Mouse (Mus musculus) urinary bladder, adult 2 months (tissue): ENCODE measurements around the gene AU018091. TPM values are rescaled to one million over a fixed set of nuclear protein-coding genes. Genes with fewer than 3 reads are reported as not detected.
"Not testable (repeated sequence)": the region's sequence is repeated elsewhere in the genome, so short reads cannot be mapped to it uniquely, and the experiment has no call there.

Source experiments
- DNase-seq: peaks from one replicate; pipeline ENCODE4 v3.0.0; 2022; ENCODE audit warnings: low spot score
- polyA plus RNA-seq: library from polyadenylated mRNA; depleted of rRNA; stranded (reverse); fragments of >200 nt; gene quantifications from 2 replicates; pipeline ENCODE4 v1.2.3, GENCODE M21; 2012; rRNA removed

The AU018091 gene
- 0.01 and 0.03 TPM in 2 replicates for polyA plus RNA-seq

DNA sequence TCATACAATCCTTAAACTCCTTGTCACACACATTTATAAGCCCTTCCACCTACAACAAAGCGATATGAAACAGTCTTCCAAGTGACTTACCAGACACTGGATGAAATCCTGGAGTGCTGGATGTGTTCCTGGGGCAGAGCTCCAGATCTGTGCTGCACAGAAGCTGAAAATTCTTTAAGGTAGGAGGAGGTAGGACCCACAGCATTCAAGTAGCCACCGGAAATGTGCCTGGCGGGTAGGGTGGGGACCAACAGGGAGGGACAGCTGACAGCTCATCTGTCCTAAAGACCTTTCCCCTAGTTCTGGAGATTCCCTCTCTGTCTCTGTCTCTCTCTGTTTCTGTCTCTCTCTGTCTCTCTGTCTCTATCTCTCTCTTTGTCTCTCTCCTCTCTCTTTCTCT is at the start of gene AU018091:
Gene AU018091 (minus strand): TSS at position 279 of the 400 bp plus-strand sequence.
- DNase-seq, result no peak

DNA sequence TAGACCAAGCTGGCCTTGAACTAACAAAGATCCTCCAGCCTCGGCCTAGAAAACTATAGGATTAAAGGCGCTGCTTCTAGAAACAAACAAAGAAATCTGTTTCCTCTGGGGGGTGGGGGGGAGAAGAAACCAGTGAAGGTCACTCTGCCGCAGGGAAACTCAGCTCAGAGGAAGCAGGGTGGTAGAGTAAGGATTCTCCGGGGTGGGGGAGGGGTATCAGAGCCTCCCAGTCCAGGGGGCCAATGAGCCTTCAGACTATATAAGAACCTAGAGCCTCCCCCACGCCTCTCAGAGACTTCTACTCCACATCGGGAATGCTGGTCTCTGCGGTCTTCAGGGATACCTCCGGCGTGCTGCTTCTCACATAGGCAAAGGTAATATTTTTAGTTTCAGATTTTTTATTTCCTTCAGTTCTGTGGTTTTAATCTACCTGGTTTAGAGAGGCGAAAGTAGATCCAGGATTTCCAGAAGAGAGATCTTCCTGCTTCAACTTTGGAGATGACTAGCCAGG is 48.6 kb upstream of the AU018091 start:
- no peak for DNase-seq

DNA sequence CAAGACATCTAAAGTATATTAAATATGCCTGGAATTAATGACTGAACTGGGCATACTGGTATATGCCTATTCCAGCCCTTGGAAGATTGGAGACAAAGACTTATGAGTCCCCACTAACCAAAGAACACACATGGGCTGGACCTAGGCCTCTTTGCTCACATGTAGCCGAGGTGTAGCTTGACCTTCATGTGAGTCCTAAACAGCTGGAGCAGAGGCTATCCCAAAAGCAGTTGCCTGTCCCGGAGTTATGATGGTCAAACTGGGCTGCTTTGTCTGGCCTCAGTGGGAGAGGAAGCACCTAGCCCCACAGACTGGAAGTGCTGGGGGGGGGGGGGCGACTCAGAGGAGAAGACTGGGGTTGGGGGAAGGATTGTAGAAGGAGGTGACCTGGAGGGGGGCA is 47.3 kb upstream of the AU018091 start:
- DNase-seq, result no peak

DNA sequence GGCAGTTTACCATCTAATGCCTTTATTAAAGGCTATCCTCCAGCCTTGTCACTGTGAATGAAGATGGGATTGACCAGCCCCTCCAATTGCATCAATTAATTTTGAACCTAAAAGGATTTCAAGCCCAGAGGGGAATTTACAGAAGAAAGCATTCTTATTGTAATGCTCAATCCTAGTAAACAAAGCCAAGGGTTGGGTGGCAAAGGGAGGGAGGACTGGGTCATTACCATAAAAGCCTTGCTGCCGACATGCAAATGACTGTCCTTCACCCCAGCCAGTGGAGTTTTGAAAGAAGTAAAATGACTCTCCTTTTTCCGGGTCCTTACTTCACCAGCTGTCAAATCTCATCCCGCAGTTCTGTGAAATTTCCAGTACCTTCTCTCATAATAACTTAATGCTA is 44.6 kb upstream of the AU018091 start:
- no peak for DNase-seq

DNA sequence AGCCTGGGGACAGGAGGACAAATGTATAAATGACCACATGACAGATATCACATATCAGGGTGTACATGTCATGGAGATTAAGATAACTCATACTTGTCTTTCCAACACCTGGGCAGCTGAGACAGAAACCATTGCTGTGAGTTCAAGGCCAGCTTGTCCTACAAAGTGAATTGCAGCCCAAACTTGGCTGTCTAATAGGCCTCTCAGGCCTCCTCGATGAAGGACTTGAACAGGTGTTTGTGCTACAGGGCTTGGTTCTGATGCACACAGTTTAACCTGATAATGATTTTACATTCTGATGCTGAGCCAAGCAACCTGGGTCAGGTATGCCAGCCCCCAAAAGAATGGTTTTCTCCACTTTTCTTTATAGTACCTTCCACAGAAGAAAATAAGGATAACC is 44.2 kb upstream of the AU018091 start:
- no peak for DNase-seq

DNA sequence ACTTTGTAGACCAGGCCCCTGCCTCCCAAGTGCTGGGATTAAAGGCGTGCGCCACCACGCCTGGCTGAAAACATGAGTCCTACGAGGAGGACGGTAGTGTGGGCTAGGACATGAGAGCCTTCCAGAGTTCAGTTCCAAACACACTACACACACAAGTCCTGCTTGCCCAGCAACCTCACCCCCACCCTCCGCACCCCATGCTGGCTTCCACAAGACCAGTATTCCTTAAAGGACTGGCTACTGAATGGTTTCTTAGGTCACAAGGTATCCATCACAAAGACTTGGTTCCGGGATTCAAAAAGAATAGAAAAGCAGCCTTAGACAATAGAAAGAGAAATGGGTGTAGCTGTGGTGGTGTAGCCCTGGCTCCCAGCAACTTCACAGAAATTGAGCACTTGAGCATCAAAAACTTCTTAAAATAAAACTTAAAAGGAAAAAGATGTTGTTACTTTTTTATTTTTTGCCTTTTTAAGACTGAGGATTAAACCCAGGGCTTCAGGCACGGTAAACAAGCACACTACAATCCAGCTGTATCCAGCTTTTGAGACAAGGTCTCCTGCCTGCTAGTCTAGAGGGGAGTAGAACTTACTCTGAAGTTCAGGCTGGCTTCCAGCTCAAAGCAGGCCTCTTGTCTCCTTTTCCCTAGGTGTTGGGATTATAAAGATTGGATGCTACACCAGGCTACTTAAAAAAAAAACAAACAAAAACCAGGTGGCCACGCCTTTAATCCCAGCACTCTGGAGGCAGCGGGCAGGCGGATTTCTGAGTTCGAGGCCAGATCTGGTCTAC is 43.2 kb upstream of the AU018091 start:
- no peak for DNase-seq

DNA sequence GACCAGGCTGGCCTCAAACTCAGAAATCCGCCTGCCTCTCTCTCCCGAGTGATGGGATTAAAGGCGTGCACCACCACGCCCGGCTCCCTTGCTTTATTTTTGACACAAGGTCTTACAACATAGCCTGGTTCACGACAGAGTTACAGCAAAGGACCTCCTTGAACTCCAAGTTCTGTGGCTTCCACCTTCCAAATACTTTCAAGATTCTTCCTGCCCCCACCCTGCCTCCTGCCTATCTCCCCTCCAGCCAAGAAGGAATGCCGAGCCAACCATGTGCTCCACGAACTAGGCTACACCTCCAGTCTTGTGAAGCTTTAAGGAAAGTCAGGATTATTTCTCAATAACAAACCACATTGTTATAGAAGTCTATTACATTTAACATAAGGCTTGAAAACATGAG is 42.5 kb upstream of the AU018091 start:
- no peak for DNase-seq

DNA sequence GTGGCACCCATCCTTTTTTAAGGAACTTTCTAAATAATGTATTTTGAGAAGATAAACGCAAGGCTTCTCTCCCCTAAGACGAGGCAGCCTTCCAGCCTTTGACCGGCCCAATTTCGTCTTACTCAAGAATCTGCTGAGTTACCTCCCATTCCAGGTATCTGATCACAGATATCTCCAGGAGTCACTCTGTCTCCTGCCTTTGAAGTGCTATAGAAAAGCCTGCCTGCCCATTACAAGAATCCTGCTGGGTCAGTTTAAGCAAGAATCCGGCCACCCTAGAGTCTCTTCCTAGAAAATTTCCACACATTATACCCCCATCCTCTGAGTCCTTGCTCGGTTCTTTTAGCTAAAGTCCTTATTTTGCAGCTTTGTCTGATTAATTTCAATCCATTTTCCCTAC is 41.6 kb upstream of the AU018091 start:
- DNase-seq, result no peak

DNA sequence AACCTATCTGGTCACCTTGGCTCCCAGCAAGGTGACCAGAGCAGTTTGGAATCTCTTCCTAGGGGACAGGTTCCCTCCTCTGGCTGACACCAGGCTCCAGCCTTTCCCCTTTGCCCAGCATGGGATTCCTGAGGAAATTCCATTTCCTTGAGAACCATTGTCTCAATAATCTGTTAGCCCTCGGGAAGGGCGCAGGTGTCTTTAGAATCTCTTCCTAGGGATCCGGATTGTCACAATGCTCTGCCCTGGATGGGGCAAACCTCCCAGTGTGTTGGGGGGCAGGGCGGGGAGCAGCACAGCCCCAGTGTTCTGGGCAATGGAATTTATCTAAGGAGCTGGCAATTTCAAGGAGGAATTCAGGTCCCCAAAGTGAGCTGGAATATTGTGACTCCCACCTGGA is 37.5 kb upstream of the AU018091 start:
- no peak for DNase-seq

DNA sequence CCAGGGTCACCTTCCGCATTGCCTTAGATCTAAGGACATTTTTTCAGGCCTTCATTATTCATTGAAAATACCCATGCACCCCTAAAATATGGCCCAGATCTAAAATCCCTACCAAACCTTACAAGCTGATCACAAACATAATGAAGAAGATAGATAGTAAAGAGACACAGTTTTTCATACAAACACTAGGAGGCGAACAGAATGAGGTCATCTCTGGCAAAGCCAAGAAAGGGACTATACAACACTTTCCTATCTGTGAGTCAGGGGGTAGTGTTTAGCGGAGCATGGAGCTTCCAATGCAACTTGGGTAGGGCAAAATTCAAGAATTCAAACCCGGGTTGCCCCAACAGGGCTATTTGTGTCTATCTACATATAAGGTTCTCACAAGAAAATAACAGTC is 35.6 kb upstream of the AU018091 start:
- DNase-seq, result no peak

DNA sequence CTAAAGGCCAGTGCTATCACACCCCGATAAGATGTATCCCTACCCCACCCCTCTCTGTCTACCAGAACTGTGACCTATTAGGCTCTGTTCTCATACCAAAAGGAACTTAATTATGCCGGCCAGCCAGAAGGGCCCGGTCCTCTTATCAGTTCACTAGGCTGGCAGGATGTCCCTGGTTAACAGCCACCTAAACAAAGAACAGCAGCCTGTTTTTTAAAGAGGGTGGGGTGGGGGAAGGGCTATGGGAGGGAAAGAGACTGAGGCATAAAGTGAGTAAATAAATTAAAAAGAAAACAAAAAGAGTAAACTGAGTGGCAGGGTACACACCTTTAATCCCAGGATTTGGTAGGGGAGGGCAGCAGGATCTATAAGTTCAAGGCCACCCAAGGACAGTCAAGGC is 34.9 kb upstream of the AU018091 start:
- DNase-seq, result no peak

DNA sequence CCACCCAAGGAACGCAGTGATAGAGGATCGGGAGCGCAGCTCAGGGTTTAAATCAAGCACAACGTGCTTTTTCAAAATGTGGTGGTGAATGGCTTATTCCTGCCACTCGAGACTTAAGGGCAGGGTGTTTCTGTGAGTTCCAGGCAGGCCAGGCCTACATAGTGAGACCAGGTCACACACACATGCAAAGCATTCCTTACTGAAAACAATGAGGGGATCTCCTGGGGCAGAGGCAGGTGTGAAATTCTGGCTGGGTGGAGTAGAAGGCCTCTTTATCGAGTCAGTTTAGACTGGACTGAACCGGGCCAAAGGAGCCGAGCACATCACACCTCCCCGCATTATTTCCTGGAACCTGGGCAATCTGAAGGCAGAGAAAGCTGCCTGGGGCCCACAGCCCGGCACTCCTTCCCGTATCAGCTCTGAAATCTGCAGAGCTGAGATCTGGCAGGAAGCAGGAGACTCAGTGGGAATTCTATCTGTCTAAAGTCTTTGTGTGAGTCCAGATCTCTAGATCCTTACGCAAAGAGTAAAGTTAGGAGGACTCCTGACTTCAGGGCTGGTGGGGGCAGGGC is 32.2 kb upstream of the AU018091 start:
- DNase-seq, result no peak

DNA sequence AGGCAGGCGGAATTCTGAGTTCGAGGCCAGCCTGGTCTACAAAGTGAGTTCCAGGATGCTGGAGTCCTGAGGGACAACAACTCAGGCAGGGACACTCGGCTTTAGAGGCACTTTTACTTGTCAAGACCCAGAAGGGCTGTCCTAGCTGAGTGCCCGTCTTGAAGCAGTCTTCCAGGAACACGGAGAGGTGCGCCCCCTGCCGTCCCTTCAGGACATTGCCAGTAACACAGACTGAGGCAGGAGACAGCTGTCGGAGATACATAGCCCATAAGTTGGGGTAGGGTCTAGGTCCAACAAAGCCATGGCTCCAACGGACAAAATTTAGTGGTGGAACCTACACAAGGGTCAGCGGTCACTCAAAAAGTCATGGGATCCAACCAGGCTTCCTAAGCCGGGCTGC is 29.9 kb upstream of the AU018091 start:
- DNase-seq, result no peak

DNA sequence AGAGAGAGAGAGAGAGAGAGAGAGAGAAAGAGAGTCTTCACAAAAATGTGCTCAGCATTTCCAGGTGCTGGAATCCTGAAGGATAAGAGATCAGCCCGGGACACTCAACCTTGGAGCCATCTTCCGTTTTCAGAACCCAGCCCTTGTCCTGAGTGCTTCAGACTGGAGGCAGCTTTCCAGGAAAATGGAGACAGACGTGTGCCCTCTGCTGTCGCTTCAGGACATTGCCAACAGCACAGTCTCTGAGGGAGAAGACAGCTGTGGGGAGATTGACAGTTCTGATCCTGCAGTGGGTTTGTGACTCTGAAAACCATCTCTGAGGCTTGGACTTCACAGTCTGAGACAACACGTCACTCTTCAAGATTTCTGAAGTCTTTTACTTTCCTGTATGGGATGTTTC is 26.8 kb upstream of the AU018091 start:
- DNase-seq, result no peak

DNA sequence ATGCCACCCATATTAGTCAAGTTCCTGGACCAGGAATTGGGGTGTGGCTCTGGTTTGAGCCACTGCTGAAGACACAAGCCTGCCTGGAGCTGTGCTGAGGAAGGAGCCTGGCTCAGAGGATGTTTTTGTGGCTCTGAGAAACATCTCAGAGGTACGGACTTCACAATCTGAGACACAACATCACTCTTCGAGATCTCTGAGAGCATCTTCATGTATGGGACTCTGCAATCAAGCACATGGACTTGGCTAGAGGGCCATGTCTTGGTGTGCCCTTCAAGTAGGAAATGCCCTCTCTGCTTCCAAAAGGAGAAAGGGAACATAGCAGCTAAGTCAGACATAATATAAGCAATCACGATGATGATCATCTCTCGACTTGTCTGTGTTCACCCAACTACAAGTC is 25.5 kb upstream of the AU018091 start:
- no peak for DNase-seq

DNA sequence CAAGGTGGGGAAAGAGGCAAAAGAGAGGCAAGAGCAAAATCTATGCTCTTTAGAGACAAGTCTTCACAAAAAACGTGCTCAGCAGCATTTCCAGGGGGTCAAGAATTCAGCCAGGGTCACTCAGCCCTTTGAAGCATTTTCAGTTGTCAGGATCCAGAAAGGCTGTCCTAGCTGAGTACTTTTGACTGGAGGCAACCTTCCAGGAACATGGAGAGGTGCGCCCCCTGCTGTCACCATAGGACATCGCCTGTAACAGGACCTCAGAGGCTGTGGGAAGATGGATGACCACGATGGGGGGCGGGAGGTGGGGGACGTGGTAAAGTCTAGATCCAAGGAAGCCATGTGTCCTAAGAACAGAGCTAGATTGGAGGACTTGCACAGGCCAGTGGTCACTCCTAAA is 24.9 kb upstream of the AU018091 start:
- no peak for DNase-seq

DNA sequence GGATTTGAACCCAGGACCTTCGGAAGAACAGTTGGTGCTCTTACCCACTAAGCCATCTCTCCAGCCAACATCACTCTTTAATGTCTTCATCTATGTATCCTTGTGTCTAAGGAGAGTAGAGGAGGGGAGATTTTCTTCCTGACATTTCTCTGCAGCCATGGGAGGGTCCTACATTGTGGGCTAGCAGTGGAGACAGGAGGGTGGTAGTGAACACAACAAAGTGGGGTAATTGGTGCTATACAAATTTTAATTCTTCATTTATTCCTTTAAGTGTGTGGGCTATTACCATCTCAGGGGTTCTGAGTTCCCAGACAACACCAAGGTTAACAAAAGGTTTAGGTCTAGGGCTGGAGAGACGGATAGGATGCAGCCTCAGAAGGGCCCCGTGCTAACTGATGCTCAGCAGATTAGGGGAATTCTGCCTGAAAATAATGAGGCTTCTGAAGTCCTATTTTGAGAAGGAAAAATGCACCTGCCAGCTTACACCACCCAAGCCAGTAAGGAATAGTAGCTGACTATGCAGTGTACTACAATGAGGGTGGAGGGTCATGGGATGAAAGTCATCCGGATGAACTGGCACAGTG is 24.1 kb upstream of the AU018091 start:
- DNase-seq, result no peak

DNA sequence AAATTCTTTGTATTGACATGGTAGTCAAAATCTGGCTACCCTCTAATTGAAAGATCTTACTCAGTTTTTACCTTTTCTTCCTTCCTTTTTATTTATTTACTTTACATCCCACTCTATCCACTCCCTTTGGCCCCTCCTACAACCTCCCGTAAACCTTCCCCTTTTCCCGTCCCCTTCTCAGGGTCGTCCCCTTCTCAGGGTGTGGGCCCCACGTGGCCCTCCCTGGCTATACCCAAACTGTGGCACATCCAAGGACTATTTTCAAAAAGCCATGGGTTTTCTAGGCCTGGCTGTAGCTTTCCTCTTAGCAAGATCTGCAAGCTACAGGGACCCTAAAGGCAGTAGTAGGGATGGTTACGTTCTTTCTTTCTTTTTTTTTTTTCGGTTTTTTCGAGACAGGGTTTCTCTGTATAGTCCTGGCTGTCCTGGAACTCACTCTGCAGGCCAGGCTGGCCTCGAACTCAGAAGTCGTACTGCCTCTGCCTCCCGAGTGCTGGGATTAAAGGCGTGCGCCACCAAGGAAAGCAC is 23.0 kb upstream of the AU018091 start:
- DNase-seq, result no peak

DNA sequence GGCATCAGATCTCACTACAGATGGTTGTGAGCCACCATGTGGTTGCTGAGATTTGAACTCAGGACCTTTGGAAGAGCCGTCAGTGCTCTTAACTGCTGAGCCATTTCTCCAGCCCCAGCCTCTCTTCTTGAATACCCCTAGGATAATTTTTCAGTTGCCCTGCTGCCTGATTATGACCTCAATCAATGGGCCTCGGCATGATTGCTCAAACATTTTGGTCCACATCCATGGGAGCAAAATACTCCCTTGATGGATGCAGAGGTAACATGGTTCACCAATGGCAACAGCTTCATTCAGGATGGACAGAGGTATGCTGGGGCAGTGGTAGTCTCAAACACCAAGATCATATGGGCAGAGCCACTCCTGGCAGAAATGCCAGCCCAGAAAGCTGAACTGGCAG is 17.7 kb upstream of the AU018091 start:
- DNase-seq, result not testable (repeated sequence)

DNA sequence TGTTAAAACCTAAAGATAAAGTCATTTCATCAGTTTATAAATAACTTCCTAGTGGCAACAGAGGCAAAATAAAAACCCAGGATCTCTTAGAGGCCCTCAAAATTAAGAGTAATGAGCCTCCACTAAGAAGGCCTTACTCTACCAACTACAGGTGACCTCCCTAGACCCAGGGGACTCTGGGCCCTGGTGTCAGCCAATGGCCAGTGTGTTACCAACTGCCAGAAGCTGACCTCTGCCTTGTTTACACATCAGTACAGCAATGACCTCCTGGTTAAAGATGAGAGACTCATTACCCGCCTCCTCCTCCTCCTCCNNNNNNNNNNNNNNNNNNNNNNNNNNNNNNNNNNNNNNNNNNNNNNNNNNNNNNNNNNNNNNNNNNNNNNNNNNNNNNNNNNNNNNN is 17.1 kb upstream of the AU018091 start:
- no peak for DNase-seq

DNA sequence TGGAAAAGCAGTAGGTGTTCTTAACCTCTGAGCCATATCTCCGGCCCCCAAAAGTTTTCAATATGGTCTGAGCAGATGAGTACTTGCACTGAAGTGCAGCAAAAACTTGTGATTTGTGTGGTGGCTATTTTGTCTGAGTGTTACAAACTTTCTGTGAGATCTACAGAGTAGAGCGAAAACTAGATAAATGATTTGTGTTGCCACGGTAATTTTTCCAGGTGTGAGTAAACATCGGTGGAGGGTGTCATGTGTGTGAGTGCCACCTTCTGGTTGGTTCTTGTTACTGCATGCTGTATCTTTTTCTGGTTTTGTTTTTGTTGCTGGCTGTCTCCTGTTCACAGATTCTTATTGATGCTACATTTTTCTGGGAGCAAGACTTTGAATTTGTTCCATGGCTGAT is 15.4 kb upstream of the AU018091 start:
- DNase-seq, result no peak

DNA sequence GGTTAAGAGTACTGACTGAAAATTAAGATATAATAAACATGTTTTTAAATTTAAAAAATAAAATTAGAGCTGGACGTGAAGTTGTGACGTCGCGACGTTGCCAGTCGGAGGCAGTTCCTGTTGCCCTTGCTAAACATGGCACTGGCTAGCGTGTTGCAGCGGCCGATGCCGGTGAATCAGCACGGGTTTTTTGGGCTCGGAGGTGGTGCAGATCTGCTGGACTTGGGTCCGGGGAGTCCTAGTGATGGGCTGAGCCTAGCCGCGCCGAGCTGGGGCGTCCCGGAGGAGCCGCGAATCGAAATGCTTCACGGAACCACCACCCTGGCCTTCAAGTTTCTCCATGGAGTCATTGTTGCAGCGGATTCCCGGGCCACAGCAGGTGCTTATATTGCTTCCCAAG is 12.0 kb upstream of the AU018091 start:
- DNase-seq, result not testable (repeated sequence)

DNA sequence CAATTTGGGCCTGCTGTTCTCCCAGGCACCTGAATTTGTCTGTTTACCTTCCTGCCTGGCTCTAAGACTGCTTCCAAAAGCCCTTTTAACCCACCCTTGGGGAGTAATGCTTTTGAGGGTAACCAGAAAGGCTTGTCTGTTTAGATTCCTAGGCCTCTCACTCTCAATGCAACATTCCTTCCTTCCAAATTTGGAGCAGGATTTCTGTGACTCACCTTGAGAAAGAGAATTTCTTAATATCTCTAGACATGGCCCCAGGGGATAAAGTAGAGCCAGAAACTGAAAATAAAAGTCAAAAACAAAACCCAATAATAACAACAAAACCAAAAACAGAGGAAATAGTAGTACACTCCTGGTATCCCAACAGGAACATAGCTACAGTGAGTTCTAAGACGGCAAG is 707 bp downstream of the AU018091 start:
- DNase-seq, result no peak
